Mouse (Mus musculus) olfactory bulb, adult 2 months (tissue): ENCODE measurements around the gene Ugcg.

ENCODE experiments used
- CTCF ChIP-seq: fragments of 200-500 bp; IDR thresholded peaks from 2 replicates; pipeline ENCODE4 v1.5.1; 2012; ENCODE audit warnings: low read depth, mild to moderate bottlenecking, low read length, moderate library complexity; ENCODE audit not compliant: insufficient read depth
- POLR2A ChIP-seq: fragments of 200-500 bp; IDR thresholded peaks from 2 replicates; pipeline ENCODE4 v1.6.1; 2012; ENCODE audit warnings: mild to moderate bottlenecking, low read depth, low read length, moderate library complexity; ENCODE audit not compliant: insufficient read depth

- TF ChIP-seq CTCF (no peak), POLR2A (no peak)
Observed at GRCm38 (mm10) chr4:59239312-59239728, 50.3 kb downstream of the Ugcg start.
